Mouse (Mus musculus): ENCODE results near the gene Pnpla8. TPM values are rescaled to one million over a fixed set of nuclear protein-coding genes. Genes with fewer than 3 reads are reported as not detected.

Gene Pnpla8
- polyA plus RNA-seq, 1 experiment, result 51.4 TPM

DNA sequence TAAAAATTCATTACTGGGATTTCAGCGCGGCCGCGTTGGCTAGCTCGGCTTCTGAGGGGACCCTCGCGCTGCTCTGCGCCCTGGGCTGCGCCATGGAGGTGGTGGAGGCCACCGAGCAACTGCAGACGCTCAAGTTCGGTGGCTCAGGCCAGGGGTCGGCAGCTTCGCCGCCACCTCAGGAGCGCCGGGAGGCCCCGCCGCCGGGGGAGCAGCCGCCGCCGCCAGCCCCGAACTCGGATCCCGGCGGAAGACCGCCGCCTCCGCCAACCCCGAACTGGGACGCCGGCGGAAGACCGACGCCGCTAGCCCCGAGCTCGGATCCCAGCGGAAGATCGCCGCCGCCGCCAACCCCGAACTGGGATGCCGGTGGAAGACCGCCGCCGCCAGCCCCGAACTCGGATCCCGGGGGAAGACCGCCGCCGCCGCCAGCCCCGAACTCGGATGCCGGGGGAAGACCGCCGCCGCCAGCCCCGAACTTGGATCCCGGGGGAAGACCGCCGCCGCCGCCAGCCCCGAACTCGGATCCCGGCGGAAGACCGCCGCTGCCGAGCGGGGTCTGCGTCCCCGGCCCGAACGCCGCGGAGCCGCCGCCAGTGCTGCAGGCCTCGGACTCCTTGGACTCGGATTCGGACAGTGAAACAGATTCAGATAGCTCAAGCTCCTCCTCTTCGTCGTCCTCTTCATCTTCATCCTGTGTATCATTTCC, 634 bp downstream of the Pnpla8 start:
- Histone ChIP-seq H3K4me3 (ENCODE audit: insufficient read depth, low read length) (peak overlapping the region; percentile 33), H3K4me1 (ENCODE audit: control insufficient read depth, insufficient read depth, low read length) (no peaks in the 10 kb centered on the region), H3K27ac (ENCODE audit: insufficient read depth, low read length) (no peak overlapping the region)
- TF ChIP-seq CTCF (IDR thresholded peaks at IDR 0.05; ENCODE audit: borderline replicate concordance, insufficient read depth, low read length) (no peak), POLR2A (IDR thresholded peaks at IDR 0.05; ENCODE audit: low read depth, low read length) (no peak)

DNA sequence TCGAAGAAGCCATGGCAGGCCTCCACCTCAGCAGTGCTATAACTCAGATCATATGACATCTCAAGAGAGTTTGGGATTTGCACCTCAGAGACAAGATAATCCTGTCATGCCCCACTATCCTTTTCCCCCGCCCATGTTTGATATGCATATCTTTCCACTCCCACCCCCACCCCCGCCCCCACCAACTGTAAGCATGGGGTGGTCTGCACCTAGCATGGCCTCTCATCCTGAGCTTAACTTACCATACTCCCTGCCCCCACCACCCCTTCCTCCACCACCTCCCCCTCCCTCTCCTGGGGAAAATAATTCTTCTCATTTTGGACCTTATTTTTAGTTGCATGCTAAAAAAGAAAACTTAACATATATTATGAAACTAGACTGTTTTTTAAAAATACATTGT, 1.9 kb downstream of the Pnpla8 start:
- Histone ChIP-seq H3K27ac (ENCODE audit: insufficient read depth, low read length) (no peak overlapping the region), H3K4me1 (ENCODE audit: control insufficient read depth, insufficient read depth, low read length) (no peaks in the 10 kb centered on the region), H3K4me3 (ENCODE audit: insufficient read depth, low read length) (no peak overlapping the region)
- TF ChIP-seq CTCF (IDR thresholded peaks at IDR 0.05; ENCODE audit: borderline replicate concordance, insufficient read depth, low read length) (no peak), POLR2A (IDR thresholded peaks at IDR 0.05; ENCODE audit: low read depth, low read length) (no peak)

DNA sequence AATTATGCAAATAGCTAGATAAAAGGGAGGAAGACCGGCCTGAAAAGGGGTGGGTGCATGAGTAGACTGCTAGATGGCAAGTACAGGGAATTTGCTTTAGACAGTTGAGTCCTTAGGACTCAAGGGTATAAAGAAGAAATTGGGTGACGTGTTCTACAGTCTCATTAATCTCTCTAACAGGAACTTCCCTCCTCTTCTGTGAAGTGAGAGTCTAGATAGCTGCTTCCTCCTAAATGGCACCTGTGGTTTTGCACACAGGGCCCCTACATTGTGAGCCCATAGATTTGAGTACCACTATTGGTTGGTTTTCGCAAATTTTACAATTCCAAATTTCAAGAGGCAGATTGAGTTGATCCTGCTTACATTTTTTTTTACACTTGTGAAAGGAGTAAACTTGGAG, 3.5 kb downstream of the Pnpla8 start:
- H3K27ac ChIP-seq (ENCODE audit: insufficient read depth, low read length), result no peak overlapping the region
- TF ChIP-seq POLR2A (IDR thresholded peaks at IDR 0.05; ENCODE audit: low read depth, low read length), result no peak
- no peaks in the 10 kb centered on the region for H3K4me1 ChIP-seq (ENCODE audit: control insufficient read depth, insufficient read depth, low read length)
- no peak overlapping the region for H3K4me3 ChIP-seq (ENCODE audit: insufficient read depth, low read length)

DNA sequence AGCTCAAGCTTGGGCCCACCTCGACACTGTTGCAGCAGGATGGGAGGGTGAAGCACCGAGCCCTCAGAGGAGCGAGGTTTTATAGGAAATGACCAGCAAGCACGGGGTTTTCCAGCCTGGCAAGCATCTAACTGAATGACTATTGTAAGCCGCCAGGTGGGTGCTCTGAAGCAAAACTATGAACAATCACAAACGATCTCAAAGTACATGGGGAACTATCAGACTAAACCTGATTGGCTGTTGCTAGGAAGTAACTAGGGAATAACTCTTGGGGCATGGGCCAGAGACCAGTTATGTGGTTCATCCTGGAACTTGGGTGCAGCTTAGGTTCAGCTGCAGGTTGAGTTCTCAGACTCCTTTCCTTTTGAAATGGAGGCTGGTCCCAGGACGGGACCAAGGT, 19.9 kb downstream of the Pnpla8 start:
- no peak overlapping the region for H3K27ac ChIP-seq (ENCODE audit: insufficient read depth, low read length)

DNA sequence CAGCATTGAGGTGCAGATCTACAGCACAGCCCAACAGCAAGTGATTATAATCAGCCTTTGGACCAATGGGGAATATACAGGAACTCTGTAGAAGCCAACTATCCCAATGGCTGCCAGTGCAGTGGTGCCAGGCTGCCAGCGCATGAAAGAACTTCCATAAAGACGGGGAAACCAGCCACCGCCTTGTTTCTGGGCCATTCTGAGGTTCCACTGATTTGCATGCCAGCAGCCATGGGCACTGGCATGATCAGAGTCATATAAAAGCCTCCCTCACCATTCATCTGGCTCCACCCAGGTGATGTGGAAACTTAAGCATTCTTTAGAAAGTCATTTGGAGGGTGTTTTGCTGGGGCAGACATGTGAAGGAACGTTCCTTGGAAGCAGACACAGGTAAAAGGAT, 21.2 kb downstream of the Pnpla8 start:
- TF ChIP-seq POLR2A (IDR thresholded peaks at IDR 0.05; ENCODE audit: low read depth, low read length) (no peak), CTCF (IDR thresholded peaks at IDR 0.05; ENCODE audit: borderline replicate concordance, insufficient read depth, low read length) (no peak)
- Histone ChIP-seq H3K27ac (ENCODE audit: insufficient read depth, low read length) (no peak overlapping the region), H3K4me3 (ENCODE audit: insufficient read depth, low read length) (no peak overlapping the region), H3K4me1 (ENCODE audit: control insufficient read depth, insufficient read depth, low read length) (peaks cover 4% of the 10 kb centered on the region; the same call in 1 of the 2 replicates)

More for the DNA sequence above, 19.9 kb downstream of the Pnpla8 start:
- Histone ChIP-seq H3K4me1 (ENCODE audit: control insufficient read depth, insufficient read depth, low read length) (no peaks in the 10 kb centered on the region), H3K4me3 (ENCODE audit: insufficient read depth, low read length) (no peak overlapping the region)
- TF ChIP-seq CTCF (IDR thresholded peaks at IDR 0.05; ENCODE audit: borderline replicate concordance, insufficient read depth, low read length), result no peak
- TF ChIP-seq POLR2A (IDR thresholded peaks at IDR 0.05; ENCODE audit: low read depth, low read length), result no peak

DNA sequence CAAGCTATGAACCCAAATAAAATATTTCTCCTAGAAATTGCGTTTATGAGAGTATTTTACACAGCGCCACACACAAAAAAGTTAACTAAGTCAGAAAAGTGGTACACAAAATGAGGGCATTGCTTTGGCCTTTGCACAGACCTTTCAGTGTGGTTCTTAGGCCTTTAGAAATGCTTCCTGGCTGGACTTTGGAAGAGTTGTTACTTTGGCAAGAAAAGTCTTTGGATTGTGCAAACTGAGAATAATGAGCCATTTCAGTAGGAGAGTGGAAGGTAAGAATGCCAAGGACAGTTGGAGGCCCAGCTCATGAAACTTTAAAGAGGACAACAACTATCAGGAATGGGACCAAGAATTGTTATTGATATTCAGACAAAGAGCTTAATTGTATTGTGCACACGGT, 24.6 kb downstream of the Pnpla8 start:
- H3K27ac ChIP-seq (ENCODE audit: insufficient read depth, low read length), result no peak overlapping the region
- H3K4me3 ChIP-seq (ENCODE audit: insufficient read depth, low read length), result no peak overlapping the region
- TF ChIP-seq POLR2A (IDR thresholded peaks at IDR 0.05; ENCODE audit: low read depth, low read length), result no peak
- no peak for TF ChIP-seq CTCF (IDR thresholded peaks at IDR 0.05; ENCODE audit: borderline replicate concordance, insufficient read depth, low read length)
- H3K4me1 ChIP-seq (ENCODE audit: control insufficient read depth, insufficient read depth, low read length), result peaks cover 4% of the 10 kb centered on the region; the same call in 1 of the 2 replicates

DNA sequence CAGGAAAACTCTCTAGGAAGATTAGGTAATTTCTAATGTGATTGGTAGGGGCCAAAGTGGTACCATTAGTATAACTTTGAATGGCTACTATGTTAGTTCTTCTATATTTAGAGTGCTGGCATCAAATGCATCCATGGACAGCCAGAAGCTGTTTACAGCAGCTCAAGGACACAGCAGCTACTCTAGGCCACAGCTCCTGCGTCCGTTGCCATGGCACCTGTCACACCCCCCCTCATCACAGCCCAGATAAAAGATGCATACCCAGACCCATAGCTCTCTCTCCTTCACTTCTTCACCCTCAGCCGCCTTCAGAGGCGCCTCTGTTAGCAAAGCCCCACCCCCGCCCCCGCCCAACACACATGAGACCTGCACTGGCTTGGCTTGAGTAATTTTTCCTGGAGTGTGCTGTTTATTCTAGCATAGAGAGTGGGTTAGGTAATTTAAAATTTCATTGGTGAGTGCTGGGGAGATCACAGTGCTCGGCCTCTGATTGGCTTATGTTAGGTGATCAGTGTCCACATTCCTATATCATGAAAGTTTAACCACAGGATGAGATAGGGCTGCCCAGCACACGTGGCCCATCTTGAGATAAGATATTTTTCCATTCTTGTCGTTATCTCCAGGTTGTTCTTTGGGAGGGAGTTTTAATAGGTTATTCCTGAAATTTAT, 27.3 kb downstream of the Pnpla8 start:
- peaks cover 4% of the 10 kb centered on the region; the same call in 1 of the 2 replicates for H3K4me1 ChIP-seq (ENCODE audit: control insufficient read depth, insufficient read depth, low read length)
- TF ChIP-seq POLR2A (IDR thresholded peaks at IDR 0.05; ENCODE audit: low read depth, low read length) (no peak), CTCF (IDR thresholded peaks at IDR 0.05; ENCODE audit: borderline replicate concordance, insufficient read depth, low read length) (no peak)
- H3K4me3 ChIP-seq (ENCODE audit: insufficient read depth, low read length), result no peak overlapping the region
- H3K27ac ChIP-seq (ENCODE audit: insufficient read depth, low read length), result no peak overlapping the region

DNA sequence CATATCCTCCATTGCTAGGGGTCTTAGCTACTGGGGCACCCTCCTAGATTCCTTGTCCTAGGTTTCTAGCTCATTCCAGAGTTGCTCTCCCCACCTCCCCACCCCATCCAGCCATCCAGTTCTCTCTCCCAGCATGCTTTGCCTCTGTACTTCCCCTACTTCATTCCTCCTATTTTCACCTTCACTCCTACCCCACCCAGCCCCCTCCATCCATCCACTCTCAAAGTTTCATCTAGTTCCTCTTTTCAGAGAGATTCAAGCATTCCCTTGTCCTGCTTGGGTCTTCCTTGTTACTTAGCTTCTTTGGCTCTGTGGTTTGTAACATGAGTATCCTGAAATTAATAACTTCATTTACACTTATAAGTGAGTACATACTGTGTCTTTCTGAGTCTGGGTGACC, 41.4 kb downstream of the Pnpla8 start:
- H3K4me1 ChIP-seq (ENCODE audit: control insufficient read depth, insufficient read depth, low read length), result no peaks in the 10 kb centered on the region
- H3K27ac ChIP-seq (ENCODE audit: insufficient read depth, low read length), result no peak overlapping the region
- no peak overlapping the region for H3K4me3 ChIP-seq (ENCODE audit: insufficient read depth, low read length)
- TF ChIP-seq CTCF (IDR thresholded peaks at IDR 0.05; ENCODE audit: borderline replicate concordance, insufficient read depth, low read length) (no peak), POLR2A (IDR thresholded peaks at IDR 0.05; ENCODE audit: low read depth, low read length) (no peak)

DNA sequence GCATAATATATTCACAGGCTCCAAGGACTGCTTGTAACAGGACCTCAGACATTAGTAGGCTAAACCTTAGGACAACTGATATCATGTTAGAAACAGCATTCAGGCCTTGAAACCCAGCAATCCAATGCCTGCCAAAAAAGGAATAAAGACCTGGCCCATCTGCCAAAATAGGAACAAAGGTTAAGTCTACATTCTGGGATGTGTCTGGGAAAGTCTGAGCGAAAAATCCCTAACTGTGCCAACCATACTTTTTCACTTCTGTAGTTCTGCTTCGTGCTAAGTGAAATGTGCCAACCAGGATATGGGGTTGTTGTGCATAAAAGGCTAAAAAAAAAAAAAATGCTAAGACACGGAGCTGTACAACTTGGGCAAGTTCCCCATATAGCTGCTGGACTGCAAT, 44.5 kb downstream of the Pnpla8 start:
- Histone ChIP-seq H3K4me3 (ENCODE audit: insufficient read depth, low read length) (no peak overlapping the region), H3K4me1 (ENCODE audit: control insufficient read depth, insufficient read depth, low read length) (no peaks in the 10 kb centered on the region), H3K27ac (ENCODE audit: insufficient read depth, low read length) (no peak overlapping the region)
- TF ChIP-seq POLR2A (IDR thresholded peaks at IDR 0.05; ENCODE audit: low read depth, low read length) (no peak), CTCF (IDR thresholded peaks at IDR 0.05; ENCODE audit: borderline replicate concordance, insufficient read depth, low read length) (no peak)

DNA sequence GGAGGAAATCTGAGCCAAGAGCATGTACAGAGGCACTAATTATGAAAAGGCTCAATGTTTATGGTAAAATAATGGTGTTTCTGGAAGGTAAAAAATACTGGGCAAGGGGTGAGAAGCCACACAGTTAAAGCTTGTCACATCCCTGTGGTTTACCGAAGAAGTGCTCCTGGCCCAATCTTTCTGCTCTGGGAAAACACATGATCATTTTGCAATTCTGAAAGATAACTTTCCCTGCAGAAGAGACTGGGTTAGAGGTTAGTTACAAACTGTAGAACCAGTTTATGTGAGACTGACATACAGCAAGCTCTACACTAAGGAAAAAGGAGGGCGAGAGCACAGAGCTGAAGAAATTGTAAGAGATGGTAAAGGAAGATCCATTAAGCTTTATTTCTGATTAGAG, 46.0 kb downstream of the Pnpla8 start:
- no peaks in the 10 kb centered on the region for H3K4me1 ChIP-seq (ENCODE audit: control insufficient read depth, insufficient read depth, low read length)
- TF ChIP-seq CTCF (IDR thresholded peaks at IDR 0.05; ENCODE audit: borderline replicate concordance, insufficient read depth, low read length) (no peak), POLR2A (IDR thresholded peaks at IDR 0.05; ENCODE audit: low read depth, low read length) (no peak)
- H3K4me3 ChIP-seq (ENCODE audit: insufficient read depth, low read length), result no peak overlapping the region
- no peak overlapping the region for H3K27ac ChIP-seq (ENCODE audit: insufficient read depth, low read length)
